Mouse (Mus musculus): ENCODE measurements around the gene Hmgxb4. TPM values are rescaled to one million over a fixed set of nuclear protein-coding genes. Genes with fewer than 3 reads are reported as not detected.
"Not testable (repeated sequence)": the region's sequence is repeated elsewhere in the genome, so short reads cannot be mapped to it uniquely, and the experiment has no call there.

Hmgxb4 gene
- 6.7 and 7.5 TPM in 2 replicates for polyA plus RNA-seq (2012; rRNA removed)

GRCm38 (mm10) chr8:74993081-74993474 is at the start of gene Hmgxb4:
Gene Hmgxb4, plus strand, starts transcription at chr8:74993356.
- peak within 1 kb of the TSS; percentile 54 for H3K27ac ChIP-seq (ENCODE audit: insufficient read depth, low read length)
- H3K27me3 ChIP-seq (ENCODE audit: control insufficient read depth, insufficient read depth, low read length) = no peaks in the 10 kb centered on the region
- WGBS = 9% methylated on average over 8 of the region's 8 CpGs
- peak within 1 kb of the TSS; percentile 83 for H3K4me3 ChIP-seq (ENCODE audit: extremely low read depth, insufficient read depth, insufficient read length)
- no peak for DNase-seq (ENCODE audit: low read depth in 1 of 2, low spot score in 2 of 2)
- TF ChIP-seq CTCF (IDR thresholded peaks at IDR 0.05; ENCODE audit: extremely low read depth, insufficient read depth, insufficient read length, insufficient replicate concordance) = no peak
- TF ChIP-seq POLR2A (IDR thresholded peaks at IDR 0.05; ENCODE audit: low read depth, low read length) = no peak
- H3K4me1 ChIP-seq (ENCODE audit: control insufficient read depth, insufficient read depth, insufficient read length) = no peaks in the 10 kb centered on the region
- no peaks in the 10 kb centered on the region for H3K36me3 ChIP-seq (ENCODE audit: control insufficient read depth, insufficient read depth, low read length)

- no peak for TF ChIP-seq CTCF (IDR thresholded peaks at IDR 0.05; ENCODE audit: extremely low read depth, insufficient read depth, insufficient read length, insufficient replicate concordance)
- no peak for TF ChIP-seq POLR2A (IDR thresholded peaks at IDR 0.05; ENCODE audit: low read depth, low read length)
- H3K27me3 ChIP-seq (ENCODE audit: control insufficient read depth, insufficient read depth, low read length) = no peaks in the 10 kb centered on the region
- DNase-seq (ENCODE audit: low read depth in 1 of 2, low spot score in 2 of 2) = no peak
- H3K4me3 ChIP-seq (ENCODE audit: extremely low read depth, insufficient read depth, insufficient read length) = no peak overlapping the region
- 80% methylated on average over 1 of the region's 1 CpGs for WGBS
- no peak overlapping the region for H3K27ac ChIP-seq (ENCODE audit: insufficient read depth, low read length)
- H3K36me3 ChIP-seq (ENCODE audit: control insufficient read depth, insufficient read depth, low read length) = no peaks in the 10 kb centered on the region
- H3K4me1 ChIP-seq (ENCODE audit: control insufficient read depth, insufficient read depth, insufficient read length) = no peaks in the 10 kb centered on the region
Observed at GRCm38 (mm10) chr8:74949445-74949844, 43.7 kb upstream of the Hmgxb4 start.

- 87% methylated on average over 5 of the region's 5 CpGs for WGBS
- Histone ChIP-seq H3K4me1 (ENCODE audit: control insufficient read depth, insufficient read depth, insufficient read length) (no peaks in the 10 kb centered on the region), H3K27me3 (ENCODE audit: control insufficient read depth, insufficient read depth, low read length) (no peaks in the 10 kb centered on the region)
Observed at GRCm38 (mm10) chr8:74963983-74964382, 29.2 kb upstream of the Hmgxb4 start.

GRCm38 (mm10) chr8:74970286-74970685 is 22.9 kb upstream of the Hmgxb4 start:
- not testable (repeated sequence) for H3K36me3 ChIP-seq (ENCODE audit: control insufficient read depth, insufficient read depth, low read length); H3K4me1 ChIP-seq (ENCODE audit: control insufficient read depth, insufficient read depth, insufficient read length); H3K27ac ChIP-seq (ENCODE audit: insufficient read depth, low read length); H3K27me3 ChIP-seq (ENCODE audit: control insufficient read depth, insufficient read depth, low read length); DNase-seq (ENCODE audit: low read depth in 1 of 2, low spot score in 2 of 2); H3K4me3 ChIP-seq (ENCODE audit: extremely low read depth, insufficient read depth, insufficient read length)
- WGBS = 92% methylated on average over 3 of the region's 3 CpGs

More at GRCm38 (mm10) chr8:74963983-74964382, 29.2 kb upstream of the Hmgxb4 start:
- no peaks in the 10 kb centered on the region for H3K36me3 ChIP-seq (ENCODE audit: control insufficient read depth, insufficient read depth, low read length)
- no peak overlapping the region for H3K27ac ChIP-seq (ENCODE audit: insufficient read depth, low read length)
- H3K4me3 ChIP-seq (ENCODE audit: extremely low read depth, insufficient read depth, insufficient read length) = no peak overlapping the region
- no peak for TF ChIP-seq POLR2A (IDR thresholded peaks at IDR 0.05; ENCODE audit: low read depth, low read length)
- TF ChIP-seq CTCF (IDR thresholded peaks at IDR 0.05; ENCODE audit: extremely low read depth, insufficient read depth, insufficient read length, insufficient replicate concordance) = no peak
- no peak for DNase-seq (ENCODE audit: low read depth in 1 of 2, low spot score in 2 of 2)

- Histone ChIP-seq H3K4me3 (ENCODE audit: extremely low read depth, insufficient read depth, insufficient read length) (no peak overlapping the region), H3K27me3 (ENCODE audit: control insufficient read depth, insufficient read depth, low read length) (no peaks in the 10 kb centered on the region), H3K36me3 (ENCODE audit: control insufficient read depth, insufficient read depth, low read length) (no peaks in the 10 kb centered on the region), H3K27ac (ENCODE audit: insufficient read depth, low read length) (no peak overlapping the region), H3K4me1 (ENCODE audit: control insufficient read depth, insufficient read depth, insufficient read length) (no peaks in the 10 kb centered on the region)
- WGBS = 78% methylated on average over 4 of the region's 4 CpGs
- TF ChIP-seq CTCF (IDR thresholded peaks at IDR 0.05; ENCODE audit: extremely low read depth, insufficient read depth, insufficient read length, insufficient replicate concordance) (no peak), POLR2A (IDR thresholded peaks at IDR 0.05; ENCODE audit: low read depth, low read length) (no peak)
- DNase-seq (ENCODE audit: low read depth in 1 of 2, low spot score in 2 of 2) = no peak
Observed at GRCm38 (mm10) chr8:74971636-74972035, 21.5 kb upstream of the Hmgxb4 start.

- H3K27me3 ChIP-seq (ENCODE audit: control insufficient read depth, insufficient read depth, low read length) = no peaks in the 10 kb centered on the region
- WGBS = 71% methylated on average over 7 of the region's 7 CpGs
- no peaks in the 10 kb centered on the region for H3K4me1 ChIP-seq (ENCODE audit: control insufficient read depth, insufficient read depth, insufficient read length)
- no peak overlapping the region for H3K4me3 ChIP-seq (ENCODE audit: extremely low read depth, insufficient read depth, insufficient read length)
- H3K27ac ChIP-seq (ENCODE audit: insufficient read depth, low read length) = no peak overlapping the region
- TF ChIP-seq POLR2A (IDR thresholded peaks at IDR 0.05; ENCODE audit: low read depth, low read length) (no peak), CTCF (IDR thresholded peaks at IDR 0.05; ENCODE audit: extremely low read depth, insufficient read depth, insufficient read length, insufficient replicate concordance) (no peak)
- no peak for DNase-seq (ENCODE audit: low read depth in 1 of 2, low spot score in 2 of 2)
- H3K36me3 ChIP-seq (ENCODE audit: control insufficient read depth, insufficient read depth, low read length) = no peaks in the 10 kb centered on the region
Observed at GRCm38 (mm10) chr8:74972322-74972883, 20.8 kb upstream of the Hmgxb4 start.

GRCm38 (mm10) chr8:74973121-74973869 is 19.9 kb upstream of the Hmgxb4 start:
- no peaks in the 10 kb centered on the region for H3K27me3 ChIP-seq (ENCODE audit: control insufficient read depth, insufficient read depth, low read length)
- H3K4me3 ChIP-seq (ENCODE audit: extremely low read depth, insufficient read depth, insufficient read length) = no peak overlapping the region
- TF ChIP-seq CTCF (IDR thresholded peaks at IDR 0.05; ENCODE audit: extremely low read depth, insufficient read depth, insufficient read length, insufficient replicate concordance) (no peak), POLR2A (IDR thresholded peaks at IDR 0.05; ENCODE audit: low read depth, low read length) (no peak)
- no peaks in the 10 kb centered on the region for H3K4me1 ChIP-seq (ENCODE audit: control insufficient read depth, insufficient read depth, insufficient read length)
- no peak for DNase-seq (ENCODE audit: low read depth in 1 of 2, low spot score in 2 of 2)
- no peak overlapping the region for H3K27ac ChIP-seq (ENCODE audit: insufficient read depth, low read length)
- no peaks in the 10 kb centered on the region for H3K36me3 ChIP-seq (ENCODE audit: control insufficient read depth, insufficient read depth, low read length)
- WGBS = 83% methylated on average over 8 of the region's 8 CpGs

All from spleen, adult 2 months (tissue).